In the genomic region with DNA sequence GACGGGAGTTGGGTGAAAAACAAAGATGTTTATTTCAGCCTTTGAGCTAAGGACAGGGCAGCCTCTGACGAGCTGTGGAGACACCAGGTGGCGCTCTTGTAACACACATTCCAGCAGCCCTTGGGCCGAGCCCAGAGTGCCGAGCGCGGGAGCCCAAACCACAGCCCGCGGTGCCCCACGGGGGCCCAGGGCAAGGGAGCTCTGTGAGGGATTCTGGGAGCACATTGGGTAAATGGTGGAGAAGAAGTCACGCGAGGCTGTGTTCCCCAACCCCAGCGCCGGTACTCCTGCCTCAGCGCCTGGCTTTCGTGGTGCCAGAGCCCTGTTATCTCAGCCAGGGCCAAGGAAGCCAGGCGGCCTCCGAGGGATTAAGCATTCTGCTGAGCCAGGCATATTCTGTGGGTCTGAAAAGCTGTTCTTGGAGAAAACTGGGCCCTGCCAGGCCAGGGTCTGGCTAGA, we compare ENCODE assay signal across 8 mouse cellular contexts. TPM values are rescaled to one million over a fixed set of nuclear protein-coding genes. Genes with fewer than 3 reads are reported as not detected.
DNase-seq lines count a peak whose midpoint lies in the region; ATAC-seq lines count a peak whose summit lies in the region.

No protein-coding gene starts in this region.

- intact Hi-C loops in gastrocnemius, postnatal 14 days (cut with DNase I; ENCODE audit: low total_unique reads): loop anchor here (2.0 kb wide), 1 partner anchor 313 kb away; no protein-coding TSS in a partner anchor

- peak; percentile 78 for DNase-seq in adipocyte (ENCODE audit: low spot score)
- peak; percentile 91 for DNase-seq in embryo, embryonic 10 days (ENCODE audit: low spot score)
- DNase-seq in gastrocnemius, postnatal 14 days: peak; percentile 86
- DNase-seq in induced T-regulatory cell, adult 2 months (ENCODE audit: low read depth): peak; percentile 83
- DNase-seq in left cerebral cortex, adult 8-10 months (ENCODE audit: low spot score in 2 of 2): peak; percentile 35 to 73
- peak; percentile 77 to 88 for DNase-seq in right cerebral cortex, postnatal 10 days (ENCODE audit: low spot score in 2 of 2)
- DNase-seq in urinary bladder, postnatal 14 days (ENCODE audit: low spot score): peak; percentile 87

- peak; percentile 89 for ATAC-seq in megakaryocyte progenitor cell, adult 5-6 weeks (replicated peaks; ENCODE audit: poor library complexity)

RNA-seq across cellular contexts. Expression of a gene that starts 47.8 kb away (rescaled TPM):
- 1 to 10 TPM in 1 of 2 experiments, under 1 TPM in 1; 0.84 to 1.4 TPM for total RNA-seq in gastrocnemius, postnatal 14 days (2021)
- 1 to 10 TPM in 2 of 4 experiments, under 1 TPM in 2; 0.21 to 1.1 (median 0.86) TPM for total RNA-seq in left cerebral cortex, adult 8-10 months (2022)
- not detected in 2 replicates for total RNA-seq in megakaryocyte progenitor cell, adult 5-6 weeks (2015)
- not detected in 2 replicates for total RNA-seq in megakaryocyte progenitor cell, adult 5-6 weeks (2017)

RNA-seq across cellular contexts. Expression of a gene that starts 59.5 kb away (rescaled TPM):
- total RNA-seq in gastrocnemius, postnatal 14 days (2021): under 1 TPM; 0.38 to 0.51 TPM
- not detected for total RNA-seq in left cerebral cortex, adult 8-10 months (2022)
- total RNA-seq in megakaryocyte progenitor cell, adult 5-6 weeks (2015): not detected in 2 replicates
- not detected in 2 replicates for total RNA-seq in megakaryocyte progenitor cell, adult 5-6 weeks (2017)

Comparison
In these comparisons a context has a peak if more than half of its experiments do, and no peak if none do; other contexts are left out.
1. Peak in every context shown above with its lines: DNase-seq and ATAC-seq.